Mouse (Mus musculus) embryo, embryonic 10 days (tissue): ENCODE results near the gene Kcnk3.

Source experiments
- DNase-seq: peaks from one replicate; pipeline ENCODE4 v3.0.0-alpha.2; 2015; ENCODE audit warnings: low spot score

Kcnk3 gene

GRCm38 (mm10) chr5:30613242-30613641 lies 25.3 kb downstream of the Kcnk3 start:
- DNase-seq: no peak

GRCm38 (mm10) chr5:30614221-30614620 lies 26.3 kb downstream of the Kcnk3 start:
- DNase-seq: no peak

GRCm38 (mm10) chr5:30615416-30615815 lies 27.4 kb downstream of the Kcnk3 start:
- DNase-seq: no peak

GRCm38 (mm10) chr5:30615819-30616218 lies 27.8 kb downstream of the Kcnk3 start:
- no peak for DNase-seq

GRCm38 (mm10) chr5:30616644-30617043 lies 28.7 kb downstream of the Kcnk3 start:
- DNase-seq: no peak

- no peak for DNase-seq
Measured at GRCm38 (mm10) chr5:30617357-30617756, 29.4 kb downstream of the Kcnk3 start.

GRCm38 (mm10) chr5:30617851-30618250 lies 29.9 kb downstream of the Kcnk3 start:
- no peak for DNase-seq

- no peak for DNase-seq
Measured at GRCm38 (mm10) chr5:30618376-30619003, 30.5 kb downstream of the Kcnk3 start.

- DNase-seq: no peak
Measured at GRCm38 (mm10) chr5:30619211-30619610, 31.2 kb downstream of the Kcnk3 start.

- DNase-seq: no peak
Measured at GRCm38 (mm10) chr5:30620567-30620966, 32.6 kb downstream of the Kcnk3 start.

- no peak for DNase-seq
Measured at GRCm38 (mm10) chr5:30621211-30621790, 33.3 kb downstream of the Kcnk3 start.

- DNase-seq: no peak
Measured at GRCm38 (mm10) chr5:30621844-30622176, 33.8 kb downstream of the Kcnk3 start.

- peak; percentile 59 for DNase-seq
Measured at GRCm38 (mm10) chr5:30622177-30622840, 34.3 kb downstream of the Kcnk3 start.

- DNase-seq: no peak
Measured at GRCm38 (mm10) chr5:30622841-30623185, 34.8 kb downstream of the Kcnk3 start.

- DNase-seq: no peak
Measured at GRCm38 (mm10) chr5:30623380-30623779, 35.4 kb downstream of the Kcnk3 start.

- DNase-seq: no peak
Measured at GRCm38 (mm10) chr5:30624311-30624710, 36.3 kb downstream of the Kcnk3 start.

- DNase-seq: no peak
Measured at GRCm38 (mm10) chr5:30624908-30625307, 36.9 kb downstream of the Kcnk3 start.

- DNase-seq: no peak
Measured at GRCm38 (mm10) chr5:30625379-30625778, 37.4 kb downstream of the Kcnk3 start.

- DNase-seq: no peak
Measured at GRCm38 (mm10) chr5:30626331-30627105, 38.5 kb downstream of the Kcnk3 start.

GRCm38 (mm10) chr5:30628511-30628910 lies 40.5 kb downstream of the Kcnk3 start:
- DNase-seq: no peak

- no peak for DNase-seq
Measured at GRCm38 (mm10) chr5:30630401-30630800, 42.4 kb downstream of the Kcnk3 start.

- no peak for DNase-seq
Measured at GRCm38 (mm10) chr5:30632134-30632533, 44.2 kb downstream of the Kcnk3 start.

GRCm38 (mm10) chr5:30636994-30637393 lies 49.0 kb downstream of the Kcnk3 start:
- no peak for DNase-seq
